Comparison of ENCODE assay signal across 15 mouse cellular contexts in the genomic region with DNA sequence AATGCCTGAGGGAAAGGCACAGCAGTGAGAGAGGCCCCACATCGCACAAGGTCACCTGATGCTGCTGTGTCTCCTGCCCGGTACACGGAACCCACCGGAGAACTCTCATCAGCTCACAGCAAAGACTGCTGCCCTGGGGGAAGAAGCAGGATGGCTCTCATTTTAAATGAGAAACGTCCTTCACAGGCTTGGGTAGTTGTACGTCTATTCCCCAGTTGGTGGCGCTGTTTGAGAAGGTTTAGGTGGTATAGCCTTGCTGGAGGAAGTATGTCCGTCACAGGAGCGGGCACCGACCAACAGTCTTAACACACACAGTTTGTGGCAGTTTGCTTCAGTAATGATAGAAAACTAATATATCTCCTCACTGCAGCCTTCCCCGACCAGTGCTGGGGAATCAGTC.
A peak's percentile ranks its signal among the peaks of the same experiment; 100 is the strongest.
DNase-seq lines count a peak whose midpoint lies in the region; ATAC-seq and TF ChIP-seq lines count a peak whose summit lies in the region.
"Had no signal": no experiment of that assay in that cellular context is flagged by ENCODE, and none has a peak within 500 bp of the region (broad histone marks: within the 10 kb centered on the region; RNA-seq: fewer than 3 reads in every experiment).

No protein-coding gene starts in this region.

- H3K4me3 ChIP-seq in kidney, adult 2 months (ENCODE audit: insufficient read depth, low read depth, low read length): no peak overlapping the region
- no peak overlapping the region for H3K4me3 ChIP-seq in stomach, postnatal 0 days (ENCODE audit: low read depth, low read length)
- no peak overlapping the region for H3K4me3 ChIP-seq in intestine, postnatal 0 days (ENCODE audit: low read depth, low read length)
- H3K4me3 ChIP-seq: forebrain, embryonic 12.5 days; heart, embryonic 15.5 days; hindbrain, embryonic 10.5 days; midbrain, embryonic 13.5 days had no signal

- H3K4me1 ChIP-seq in kidney, adult 2 months (ENCODE audit: control insufficient read depth, insufficient read depth, low read length): no peaks in the 10 kb centered on the region
- H3K4me1 ChIP-seq in stomach, postnatal 0 days (replicated peaks; ENCODE audit: control insufficient read depth, insufficient read depth): no peaks in the 10 kb centered on the region
- H3K4me1 ChIP-seq in intestine, postnatal 0 days (replicated peaks; ENCODE audit: control insufficient read depth, insufficient read depth, low read length): no peaks in the 10 kb centered on the region
- H3K4me1 ChIP-seq: forebrain, embryonic 12.5 days; heart, embryonic 15.5 days; midbrain, embryonic 13.5 days had no signal

- 0 out of 2 replicates have a peak, but pooled peaks cover 2% of the 10 kb centered on the region for H3K36me3 ChIP-seq in kidney, adult 2 months (ENCODE audit: control insufficient read depth, insufficient read depth, low read length)
- no peaks in the 10 kb centered on the region for H3K36me3 ChIP-seq in stomach, postnatal 0 days (ENCODE audit: control insufficient read depth, insufficient read depth, low read length)
- H3K36me3 ChIP-seq in intestine, postnatal 0 days (ENCODE audit: control insufficient read depth, insufficient read depth): no peaks in the 10 kb centered on the region; the same call in 1 of the 2 replicates
- H3K36me3 ChIP-seq: forebrain, embryonic 12.5 days; heart, embryonic 15.5 days; hindbrain, embryonic 10.5 days; midbrain, embryonic 13.5 days had no signal

- H3K9ac ChIP-seq in stomach, postnatal 0 days (ENCODE audit: low read length): no peak overlapping the region
- no peak overlapping the region for H3K9ac ChIP-seq in intestine, postnatal 0 days (ENCODE audit: low read depth, low read length)
- H3K9ac ChIP-seq: forebrain, embryonic 12.5 days; heart, embryonic 15.5 days; midbrain, embryonic 13.5 days had no signal

- ATAC-seq in stomach, postnatal 0 days (ENCODE audit: low FRiP score, low TSS enrichment): no peak
- no peak for ATAC-seq in intestine, postnatal 0 days
- ATAC-seq: midbrain, embryonic 13.5 days; Patski had no signal

- no peak overlapping the region for H3K27ac ChIP-seq in kidney, adult 2 months (ENCODE audit: insufficient read depth, low read depth, low read length)
- H3K27ac ChIP-seq in stomach, postnatal 0 days (replicated peaks): no peak overlapping the region
- H3K27ac ChIP-seq in intestine, postnatal 0 days (ENCODE audit: low read depth, low read length): no peak overlapping the region
- H3K27ac ChIP-seq: forebrain, embryonic 12.5 days; heart, embryonic 15.5 days; hindbrain, embryonic 10.5 days; midbrain, embryonic 13.5 days had no signal

- H3K4me2 ChIP-seq in stomach, postnatal 0 days (replicated peaks; ENCODE audit: low read depth): no peak overlapping the region
- H3K4me2 ChIP-seq in intestine, postnatal 0 days (replicated peaks; ENCODE audit: low read depth): no peak overlapping the region
- H3K4me2 ChIP-seq: forebrain, embryonic 12.5 days; heart, embryonic 15.5 days; midbrain, embryonic 13.5 days had no signal

- no peak for TF ChIP-seq EP300 in stomach, postnatal 0 days (optimal IDR thresholded peaks at IDR 0.05)

- no peak for TF ChIP-seq POLR2A in kidney, adult 2 months (IDR thresholded peaks at IDR 0.05; ENCODE audit: low read depth, low read length)

- 95% methylated on average over 11 of the region's 11 CpGs for WGBS in kidney, adult 2 months
- WGBS in stomach, postnatal 0 days: 94% methylated on average over 11 of the region's 11 CpGs
- 92% methylated on average over 11 of the region's 11 CpGs for WGBS in intestine, postnatal 0 days

- no peaks in the 10 kb centered on the region for H3K9me3 ChIP-seq in stomach, postnatal 0 days (ENCODE audit: control insufficient read depth, low read length)
- H3K9me3 ChIP-seq in intestine, postnatal 0 days (ENCODE audit: control insufficient read depth): no peaks in the 10 kb centered on the region
- H3K9me3 ChIP-seq: heart, embryonic 15.5 days had no signal

- H3K27me3 ChIP-seq in kidney, adult 2 months (replicated peaks; ENCODE audit: control insufficient read depth, insufficient read depth, low read length): no peaks in the 10 kb centered on the region
- H3K27me3 ChIP-seq in stomach, postnatal 0 days (ENCODE audit: control insufficient read depth, insufficient read depth, low read length): no peaks in the 10 kb centered on the region
- no peaks in the 10 kb centered on the region for H3K27me3 ChIP-seq in intestine, postnatal 0 days (replicated peaks; ENCODE audit: control insufficient read depth, insufficient read depth, low read length)
- H3K27me3 ChIP-seq: forebrain, embryonic 12.5 days; heart, embryonic 15.5 days; midbrain, embryonic 13.5 days; Patski had no signal

- no peak for DNase-seq in kidney, adult 2 months
- no peak for DNase-seq in kidney, adult 18-20 months
- peak; percentile 4 for DNase-seq in lung, postnatal 10 days
- no peak for DNase-seq in lung, adult 18-20 months
- DNase-seq in ES-CJ7 (ENCODE audit: low read depth, low spot score): peak; percentile 11
- no peak for DNase-seq in stomach, postnatal 0 days (ENCODE audit: low spot score)
- DNase-seq in natural killer cell, adult 2 months (ENCODE audit: low spot score in 2 of 2): no peak
- DNase-seq: kidney, postnatal 14 days; right cerebral cortex, adult 18-20 months had no signal

- 0 out of 2 replicates have a peak, but pooled peaks have one; percentile 26 for TF ChIP-seq CTCF in kidney, adult 2 months (conservative IDR thresholded peaks at IDR 0.05; ENCODE audit: insufficient read depth, insufficient read length, low read depth, low read length)
- peak; percentile 35; the same call in 1 of the 2 replicates for TF ChIP-seq CTCF in stomach, postnatal 0 days (IDR thresholded peaks at IDR 0.05; ENCODE audit: low read depth)
- TF ChIP-seq CTCF in intestine, postnatal 0 days (IDR thresholded peaks at IDR 0.05; ENCODE audit: low read depth): no peak

Comparison
In these comparisons a context has a peak if more than half of its experiments do, and no peak if none do; other contexts are left out.
1. DNase-seq: peak in lung, postnatal 10 days (single experiment) and ES-CJ7 (single experiment); none in kidney, adult 2 months (single experiment), kidney, adult 18-20 months (single experiment), lung, adult 18-20 months (0 of 2), stomach, postnatal 0 days (single experiment) and natural killer cell, adult 2 months (0 of 2).